Mouse (Mus musculus) ES-E14 (cell line): ENCODE data around the gene Lypd6. TPM values are rescaled to one million over a fixed set of nuclear protein-coding genes. Genes with fewer than 3 reads are reported as not detected.

ENCODE experiments used
- DNase-seq: peaks from one replicate; pipeline ENCODE4 v3.0.0-alpha.2; 2013; ENCODE audit warnings: low read depth, low spot score
- H3K27ac ChIP-seq: 2 replicates; pipeline ENCODE4 v1.5.1; 2012; ENCODE audit warnings: low read depth, mild to moderate bottlenecking, low read length, moderate library complexity, mixed read lengths; ENCODE audit not compliant: poor library complexity, insufficient read depth, severe bottlenecking
- H3K36me3 ChIP-seq: 2 replicates; pipeline ENCODE4 v1.6.1; 2012; ENCODE audit warnings: mild to moderate bottlenecking, low read length, moderate library complexity, mixed read lengths; ENCODE audit not compliant: control insufficient read depth, poor library complexity, insufficient read depth, severe bottlenecking
- H3K4me1 ChIP-seq, 2 experiments: fragments of 150-350 bp in 1 of 2; sonication (generic) in 1 of 2; 2 replicates each; pipeline ENCODE4 v1.6.1; 2012; ENCODE audit warnings: low read length in 2 of 2, mild to moderate bottlenecking in 1 of 2, mixed read lengths in 1 of 2; ENCODE audit not compliant: control insufficient read depth in 2 of 2, insufficient read depth in 2 of 2, poor library complexity in 1 of 2
- H3K4me3 ChIP-seq, 2 experiments: fragments of 150-350 bp in 1 of 2; sonication (generic) in 1 of 2; 2 replicates each; pipeline ENCODE4 v1.5.1; 2012; ENCODE audit warnings: low read length in 2 of 2, low read depth in 1 of 2, mild to moderate bottlenecking in 1 of 2, mixed read lengths in 1 of 2; ENCODE audit not compliant: insufficient read depth in 1 of 2, poor library complexity in 1 of 2, severe bottlenecking in 1 of 2
- H3K9ac ChIP-seq: 2 replicates; pipeline ENCODE4 v1.6.1; 2012; ENCODE audit warnings: low read depth, mild to moderate bottlenecking, low read length, mixed read lengths; ENCODE audit not compliant: poor library complexity, insufficient read depth, severe bottlenecking
- H3K9me3 ChIP-seq: fragments of 150-350 bp; sonication (generic); 2 replicates; pipeline ENCODE4 v1.6.1; 2012; ENCODE audit warnings: low read depth, mild to moderate bottlenecking, low read length; ENCODE audit not compliant: control insufficient read depth, insufficient read depth
- CHD2 ChIP-seq: IDR thresholded peaks from 2 replicates; pipeline ENCODE4 v1.6.1; 2014; ENCODE audit warnings: mild to moderate bottlenecking, low read depth, low read length, inconsistent platforms
- HCFC1 ChIP-seq: IDR thresholded peaks from 2 replicates; pipeline ENCODE4 v1.6.1; 2012; ENCODE audit warnings: low read length, inconsistent platforms, borderline replicate concordance; ENCODE audit not compliant: insufficient read depth
- MAFK ChIP-seq: IDR thresholded peaks from 2 replicates; pipeline ENCODE4 v1.6.1; 2014; ENCODE audit warnings: mild to moderate bottlenecking, low read depth, low read length, inconsistent platforms; ENCODE audit not compliant: insufficient read depth
- ZC3H11A ChIP-seq: IDR thresholded peaks from 2 replicates; pipeline ENCODE4 v1.6.1; 2012; ENCODE audit warnings: low read depth, mild to moderate bottlenecking, inconsistent platforms, low read length, borderline replicate concordance
- ZNF384 ChIP-seq: IDR thresholded peaks from 2 replicates; pipeline ENCODE4 v1.6.1; 2012; ENCODE audit warnings: low read depth, low read length, inconsistent platforms
- in situ Hi-C, 2 experiments: fragments of 600-800 bp; cut with MboI; formaldehyde crosslinking; loops; one replicate each; pipeline ENCODE4 v1.15.1; 2025; ENCODE audit warnings: low sequenced_read_pairs in 2 of 2, inconsistent platforms in 1 of 2; ENCODE audit not compliant: unreplicated experiment in 2 of 2
- total RNA-seq: library from RNA; depleted of rRNA; stranded (reverse); fragments of 300-350 nt; gene quantifications from 2 replicates; pipeline ENCODE4 v1.2.3, GENCODE M21; 2012

The Lypd6 gene
- total RNA-seq, 1 experiment, result 3.1 TPM

DNA sequence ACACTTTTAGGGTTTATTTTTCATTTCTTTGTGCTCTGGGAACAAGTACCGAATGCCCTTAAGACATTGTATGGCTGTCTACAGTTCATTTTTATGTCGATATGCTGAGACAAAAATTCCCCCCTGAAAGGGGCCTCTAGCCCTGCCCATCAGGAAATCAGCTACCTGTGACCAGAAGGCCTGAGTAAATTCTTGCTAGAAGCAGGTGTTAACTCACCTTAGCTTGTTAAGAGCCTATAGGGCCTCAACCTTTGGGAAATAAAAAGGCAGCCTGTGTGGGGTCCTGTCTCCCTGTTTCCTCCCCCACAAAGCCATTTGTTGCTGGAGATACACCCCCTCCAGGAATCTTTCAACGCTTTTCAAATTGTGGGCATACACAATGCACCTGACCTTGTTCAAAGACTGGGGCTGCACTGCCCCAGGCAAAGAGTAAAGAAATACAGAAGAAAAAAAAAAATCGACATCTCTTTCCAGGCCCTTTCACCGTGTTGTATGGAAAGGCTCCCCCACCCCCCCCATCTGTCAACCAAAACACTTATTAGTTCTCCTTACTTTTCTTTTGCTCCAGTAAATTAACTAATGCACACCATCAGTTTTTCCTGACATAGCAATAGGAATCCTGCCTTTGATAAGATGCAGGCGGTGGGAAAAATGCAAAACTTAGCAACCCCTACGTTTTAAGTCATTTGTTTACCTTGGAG, 21.9 kb upstream of the Lypd6 start:
- Histone ChIP-seq H3K27ac (no peak overlapping the region), H3K4me3 (no peak overlapping the region), H3K9ac (no peak overlapping the region), H3K4me1 (no peaks in the 10 kb centered on the region), H3K9me3 (no peaks in the 10 kb centered on the region), H3K36me3 (no peaks in the 10 kb centered on the region)
- in situ Hi-C loops, result no loop called here
- DNase-seq, result no peak
- no peak for TF ChIP-seq CHD2
- TF ChIP-seq MAFK, result no peak
- TF ChIP-seq ZNF384, result no peak
- TF ChIP-seq ZC3H11A, result no peak
- TF ChIP-seq HCFC1, result no peak

- Histone ChIP-seq H3K27ac (no peak overlapping the region), H3K4me3 (no peak overlapping the region), H3K9me3 (no peaks in the 10 kb centered on the region), H3K9ac (no peak overlapping the region), H3K4me1 (no peaks in the 10 kb centered on the region), H3K36me3 (no peaks in the 10 kb centered on the region)
- TF ChIP-seq MAFK (no peak), CHD2 (no peak), ZC3H11A (no peak), HCFC1 (no peak), ZNF384 (no peak)
- in situ Hi-C loops, result no loop called here
- no peak for DNase-seq
Measured at GRCm38 (mm10) chr2:50044871-50045470, 21.3 kb upstream of the Lypd6 start.

- TF ChIP-seq ZC3H11A (no peak), ZNF384 (no peak)
- Histone ChIP-seq H3K27ac (no peak overlapping the region), H3K36me3 (no peaks in the 10 kb centered on the region)
Measured at GRCm38 (mm10) chr2:50045841-50046240, 20.4 kb upstream of the Lypd6 start.

GRCm38 (mm10) chr2:50048442-50048841, 17.8 kb upstream of the Lypd6 start:
- no peak overlapping the region for H3K4me3 ChIP-seq
- in situ Hi-C loops, result no loop called here

More at GRCm38 (mm10) chr2:50045841-50046240, 20.4 kb upstream of the Lypd6 start:
- Histone ChIP-seq H3K4me1 (no peaks in the 10 kb centered on the region), H3K9ac (no peak overlapping the region), H3K4me3 (no peak overlapping the region), H3K9me3 (no peaks in the 10 kb centered on the region)
- in situ Hi-C loops, result no loop called here
- DNase-seq, result no peak

DNA sequence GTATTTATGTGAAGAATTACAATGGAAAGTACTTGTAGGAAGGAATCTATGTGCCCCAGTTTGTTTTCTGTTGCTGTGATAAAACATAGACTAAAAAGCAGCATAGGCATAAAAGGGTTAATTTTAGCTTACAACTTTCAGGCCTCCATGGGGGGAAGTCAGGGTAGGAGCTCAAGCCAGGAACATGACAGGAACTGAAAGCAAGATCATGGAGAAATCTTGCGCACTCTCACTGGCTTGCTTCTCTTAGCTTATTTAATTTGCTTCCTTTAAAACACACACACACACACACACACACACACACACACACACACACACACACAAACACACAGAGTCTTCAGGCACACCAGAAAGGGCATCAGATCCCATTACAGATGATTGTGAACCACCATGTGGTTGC, 12.3 kb upstream of the Lypd6 start:
- in situ Hi-C loops, result no loop called here

More at GRCm38 (mm10) chr2:50048442-50048841, 17.8 kb upstream of the Lypd6 start:
- Histone ChIP-seq H3K4me1 (no peaks in the 10 kb centered on the region), H3K9me3 (no peaks in the 10 kb centered on the region), H3K36me3 (no peaks in the 10 kb centered on the region), H3K9ac (no peak overlapping the region), H3K27ac (no peak overlapping the region)
- TF ChIP-seq ZC3H11A (no peak), CHD2 (no peak), ZNF384 (no peak)
- DNase-seq, result no peak

More for the DNA sequence above, 12.3 kb upstream of the Lypd6 start:
- H3K27ac ChIP-seq, result no peak overlapping the region
- H3K9me3 ChIP-seq, result no peaks in the 10 kb centered on the region
- no peaks in the 10 kb centered on the region for H3K36me3 ChIP-seq
- no peaks in the 10 kb centered on the region for H3K4me1 ChIP-seq
- DNase-seq, result no peak
- no peak overlapping the region for H3K9ac ChIP-seq
- TF ChIP-seq ZNF384 (no peak), MAFK (no peak), HCFC1 (no peak), ZC3H11A (no peak), CHD2 (no peak)
- no peak overlapping the region for H3K4me3 ChIP-seq
